Mouse (Mus musculus): ENCODE measurements at regions not wholly inside any gene's neighbourhood (a gene's known extent, or its start where the extent isn't known, plus 50 kb on each side); places are given as distances from the start of the nearest gene placed in this dataset.
A peak's percentile ranks its signal among the peaks of the same experiment; 100 is the strongest.

DNA sequence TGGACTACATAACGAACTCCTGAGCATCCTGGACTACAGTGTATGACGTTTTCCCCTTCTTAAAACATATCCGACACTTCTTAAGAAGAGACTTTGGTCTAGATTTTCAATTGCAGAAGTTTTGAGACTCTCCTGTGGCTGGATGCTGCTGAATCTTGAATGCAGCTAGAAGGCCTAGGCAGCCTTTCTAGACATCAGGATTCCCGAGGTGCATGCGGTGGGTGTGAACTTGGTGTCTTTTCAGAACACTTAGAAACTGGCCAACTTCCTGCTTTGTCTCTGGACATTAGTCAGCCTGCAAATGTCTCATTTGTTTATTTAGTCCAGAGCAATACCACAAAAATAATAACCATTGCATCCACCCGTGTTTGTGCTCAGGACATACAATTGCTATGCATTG, 61.8 kb upstream of the Cdkn2b start:
- in situ Hi-C loops (cut with MboI; ENCODE audit: low pct_ligation_motif_present, low pct_unique_long_range_greater_than_20kb, low sequenced_read_pairs): no loop called here
- H3K36me3 ChIP-seq (replicated peaks in 1 of 2; ENCODE audit: control insufficient read depth in 1 of 2, insufficient read depth in 1 of 2, low read length in 1 of 2): no peaks in the 10 kb centered on the region
- peaks cover under 1% of the 10 kb centered on the region; the same call in 1 of the 2 replicates for H3K79me2 ChIP-seq (replicated peaks; ENCODE audit: control insufficient read depth, extremely low read depth, insufficient read depth, poor library complexity, severe bottlenecking)
- H3K4me3 ChIP-seq (replicated peaks in 1 of 3; ENCODE audit: low read depth in 2 of 3, low read length in 2 of 3, poor library complexity in 1 of 3): no peak overlapping the region
- H3K27me3 ChIP-seq (replicated peaks): no peaks in the 10 kb centered on the region
- DNase-seq (ENCODE audit: extremely low read depth): peak; percentile 81
- dilution Hi-C loops (cut with MboI; ENCODE audit: extremely low pct_ligation_motif_present, extremely low pct_unique_long_range_greater_than_20kb, low sequenced_read_pairs): no loop called here
- TF ChIP-seq ZC3H11A (IDR thresholded peaks at IDR 0.05; ENCODE audit: low read depth, low read length) (no peak), POLR2AphosphoS2 (IDR thresholded peaks at IDR 0.05; ENCODE audit: low read depth, low read length) (no peak), CTCF (conservative IDR thresholded peaks at IDR 0.05 in 1 of 2, IDR thresholded peaks at IDR 0.05 in 1 of 2; ENCODE audit: low read depth in 2 of 2, low read length in 2 of 2) (no peak), E2F4 (IDR thresholded peaks at IDR 0.05; ENCODE audit: insufficient replicate concordance, low read depth, low read length) (no peak), TBP (conservative IDR thresholded peaks at IDR 0.05; ENCODE audit: low read depth, low read length) (no peak; the same call in 1 of the 2 replicates), POLR2A (IDR thresholded peaks at IDR 0.05; ENCODE audit: low read depth, low read length) (0 out of 2 replicates have a peak, but pooled peaks have one; percentile 37), JUN (IDR thresholded peaks at IDR 0.05; ENCODE audit: insufficient read depth, low read depth, low read length) (no peak), SMC3 (IDR thresholded peaks at IDR 0.05; ENCODE audit: low read depth, low read length) (no peak), IRF4 (IDR thresholded peaks at IDR 0.05; ENCODE audit: low read depth, low read length) (no peak)
- peaks cover 12 to 60% of the 10 kb centered on the region in 2 experiments; a peak in 3 of 4 replicates for H3K4me1 ChIP-seq (ENCODE audit: control insufficient read depth in 1 of 2, insufficient read depth in 2 of 2)
- H3K4me2 ChIP-seq (ENCODE audit: insufficient read depth, low read depth, poor library complexity, severe bottlenecking): peak overlapping the region; percentile 93
- peak overlapping the region; percentile 93 for H3K9ac ChIP-seq (ENCODE audit: insufficient read depth, low read depth)
- H3K9me3 ChIP-seq (replicated peaks; ENCODE audit: low read length): no peaks in the 10 kb centered on the region
- H3K27ac ChIP-seq (ENCODE audit: insufficient read depth, low read depth): peak overlapping the region; percentile 100

DNA sequence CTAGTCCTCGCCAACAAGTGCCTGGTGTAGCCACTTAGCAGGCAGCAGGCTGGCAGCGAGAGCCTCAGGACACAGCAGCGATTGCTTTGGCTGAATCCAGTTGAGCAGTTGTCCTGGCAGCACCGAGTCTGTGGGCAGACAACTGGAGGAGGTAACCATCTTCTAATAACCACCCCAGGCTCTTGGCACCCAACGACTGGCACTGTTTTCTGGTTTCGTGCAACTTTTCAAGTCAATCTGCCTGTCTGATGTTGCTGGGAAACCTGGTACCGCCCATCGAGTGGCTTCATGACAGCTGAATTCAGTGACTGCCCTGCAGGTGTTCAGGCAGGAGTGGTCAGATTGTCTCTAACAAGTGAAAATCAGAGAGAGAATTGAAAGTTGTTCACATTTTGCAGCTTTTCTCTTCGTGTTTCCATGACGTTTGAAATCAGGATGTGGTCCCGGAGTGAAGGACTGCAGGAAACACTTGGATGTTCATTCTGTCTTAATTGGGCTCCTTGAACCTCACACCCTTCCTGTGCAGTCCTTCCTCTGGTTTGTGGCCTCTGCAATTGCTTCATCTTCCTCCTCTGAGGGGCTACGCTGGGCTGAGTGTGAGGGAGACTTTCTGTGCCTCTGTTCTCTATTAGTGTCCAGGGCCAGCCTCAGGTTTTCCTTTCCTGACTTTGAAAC, 58.1 kb upstream of the Cdkn2b start:
- dilution Hi-C loops (cut with MboI; ENCODE audit: extremely low pct_ligation_motif_present, extremely low pct_unique_long_range_greater_than_20kb, low sequenced_read_pairs): no loop called here
- peak; percentile 95 for DNase-seq (ENCODE audit: extremely low read depth)
- Histone ChIP-seq H3K4me2 (ENCODE audit: insufficient read depth, low read depth, poor library complexity, severe bottlenecking) (peak overlapping the region; percentile 64), H3K9me3 (replicated peaks; ENCODE audit: low read length) (no peaks in the 10 kb centered on the region), H3K27ac (ENCODE audit: insufficient read depth, low read depth) (peak overlapping the region; percentile 99), H3K36me3 (replicated peaks in 1 of 2; ENCODE audit: control insufficient read depth in 1 of 2, insufficient read depth in 1 of 2, low read length in 1 of 2) (no peaks in the 10 kb centered on the region), H3K4me3 (replicated peaks in 1 of 3; ENCODE audit: low read depth in 2 of 3, low read length in 2 of 3, poor library complexity in 1 of 3) (peak overlapping the region; percentile 50 to 67 (median 53)), H3K4me1 (ENCODE audit: control insufficient read depth in 1 of 2, insufficient read depth in 2 of 2) (peaks cover 13 to 47% of the 10 kb centered on the region in 2 experiments), H3K9ac (ENCODE audit: insufficient read depth, low read depth) (peak overlapping the region; percentile 100), H3K79me2 (replicated peaks; ENCODE audit: control insufficient read depth, extremely low read depth, insufficient read depth, poor library complexity, severe bottlenecking) (peaks cover 4% of the 10 kb centered on the region), H3K27me3 (replicated peaks) (no peaks in the 10 kb centered on the region)
- TF ChIP-seq NRF1 (IDR thresholded peaks at IDR 0.05; ENCODE audit: low read depth, low read length) (no peak), JUND (conservative IDR thresholded peaks at IDR 0.05; ENCODE audit: low read depth, low read length) (no peak), EP300 (IDR thresholded peaks at IDR 0.05; ENCODE audit: low read length) (no peak), ZKSCAN1 (IDR thresholded peaks at IDR 0.05; ENCODE audit: borderline replicate concordance, low read depth, low read length) (no peak), IRF4 (IDR thresholded peaks at IDR 0.05; ENCODE audit: low read depth, low read length) (no peak), TBP (conservative IDR thresholded peaks at IDR 0.05; ENCODE audit: low read depth, low read length) (peak; percentile 93), CHD2 (IDR thresholded peaks at IDR 0.05; ENCODE audit: low read length) (no peak), ZC3H11A (IDR thresholded peaks at IDR 0.05; ENCODE audit: low read depth, low read length) (no peak), TCF12 (IDR thresholded peaks at IDR 0.05; ENCODE audit: low read depth, low read length) (no peak), USF2 (conservative IDR thresholded peaks at IDR 0.05; ENCODE audit: low read depth, low read length) (no peak), UBTF (IDR thresholded peaks at IDR 0.05; ENCODE audit: low read depth, low read length) (0 out of 2 replicates have a peak, but pooled peaks have one; percentile 51), POLR2AphosphoS2 (IDR thresholded peaks at IDR 0.05; ENCODE audit: low read depth, low read length) (no peak), ZNF384 (IDR thresholded peaks at IDR 0.05; ENCODE audit: low read depth, low read length) (no peak), NELFE (IDR thresholded peaks at IDR 0.05; ENCODE audit: low read depth, low read length) (no peak), POLR2A (IDR thresholded peaks at IDR 0.05; ENCODE audit: low read depth, low read length) (peak; percentile 82; the same call in 1 of the 2 replicates), USF1 (IDR thresholded peaks at IDR 0.05; ENCODE audit: low read depth, low read length) (no peak)
- in situ Hi-C loops (cut with MboI; ENCODE audit: low pct_ligation_motif_present, low pct_unique_long_range_greater_than_20kb, low sequenced_read_pairs): no loop called here
